Mouse (Mus musculus): ENCODE measurements around the gene Etv4.

GRCm38 (mm10) chr11:101828718-101829117 lies 43.5 kb upstream of the Etv4 start:
- no peak for TF ChIP-seq CTCF (IDR thresholded peaks at IDR 0.05; ENCODE audit: borderline replicate concordance, control insufficient read depth, extremely low read depth, insufficient read depth, low read length, poor library complexity)
- no peak for TF ChIP-seq POLR2A (IDR thresholded peaks at IDR 0.05; ENCODE audit: control insufficient read depth, extremely low read depth, insufficient read depth, low read length, poor library complexity)

Measured in thymus, adult 2 months (tissue).